Mouse (Mus musculus): Measurements from ENCODE around the gene Cckbr.
"Not testable (repeated sequence)": the region's sequence is repeated elsewhere in the genome, so short reads cannot be mapped to it uniquely, and the experiment has no call there.

Gene Cckbr

GRCm38 (mm10) chr7:105437979-105438772, 12.6 kb downstream of the Cckbr start:
- DNase-seq (ENCODE audit: low read depth, low spot score), result no peak

DNA sequence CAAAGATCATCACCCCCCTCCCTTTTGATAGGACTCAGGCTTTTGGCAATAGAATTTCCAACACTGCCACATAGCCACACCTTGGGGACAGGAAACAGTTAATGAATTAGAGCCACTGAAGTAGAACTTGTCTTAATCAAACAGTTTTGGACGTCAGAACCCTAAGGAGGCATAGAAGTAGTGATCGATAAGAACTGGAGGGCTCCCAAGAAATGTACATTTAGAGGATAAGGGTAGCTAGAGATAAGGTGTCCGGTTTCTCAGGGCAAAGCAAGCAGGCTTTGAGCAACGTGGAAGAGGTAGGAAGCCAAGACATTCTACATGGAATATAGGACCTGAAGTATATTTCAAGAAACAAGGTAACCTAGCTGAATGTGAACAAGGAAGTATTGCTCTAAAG, 15.9 kb downstream of the Cckbr start:
- DNase-seq (ENCODE audit: low read depth, low spot score), result no peak

GRCm38 (mm10) chr7:105445076-105445475, 19.5 kb downstream of the Cckbr start:
- no peak for DNase-seq (ENCODE audit: low read depth, low spot score)

DNA sequence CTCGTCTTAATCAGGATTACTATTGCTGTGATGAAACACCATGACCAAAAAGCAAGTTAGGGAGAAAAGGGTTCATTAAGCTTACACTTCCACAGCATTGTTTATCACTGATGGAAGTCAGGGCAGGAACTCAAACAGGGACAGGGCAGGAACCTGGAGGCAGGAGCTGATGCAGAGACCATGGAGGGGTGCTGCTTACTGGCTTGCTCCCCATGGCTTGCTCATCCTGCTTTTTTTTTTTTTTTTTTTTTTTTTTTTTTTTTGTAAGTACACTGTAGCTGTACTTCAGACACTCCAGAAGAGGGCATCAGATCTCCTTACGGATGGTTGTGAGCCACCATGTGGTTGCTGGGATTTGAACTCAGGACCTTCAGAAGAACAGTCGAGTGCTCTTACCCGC, 27.8 kb downstream of the Cckbr start:
- not testable (repeated sequence) for DNase-seq (ENCODE audit: low read depth, low spot score)

- DNase-seq (ENCODE audit: low read depth, low spot score), result peak; percentile 93
Observed at GRCm38 (mm10) chr7:105458546-105458945, 33.0 kb downstream of the Cckbr start.

- peak; percentile 58 for DNase-seq (ENCODE audit: low read depth, low spot score)
Observed at GRCm38 (mm10) chr7:105465505-105465904, 40.0 kb downstream of the Cckbr start.

- DNase-seq (ENCODE audit: low read depth, low spot score), result peak; percentile 40
Observed at GRCm38 (mm10) chr7:105472607-105473006, 47.1 kb downstream of the Cckbr start.

DNA sequence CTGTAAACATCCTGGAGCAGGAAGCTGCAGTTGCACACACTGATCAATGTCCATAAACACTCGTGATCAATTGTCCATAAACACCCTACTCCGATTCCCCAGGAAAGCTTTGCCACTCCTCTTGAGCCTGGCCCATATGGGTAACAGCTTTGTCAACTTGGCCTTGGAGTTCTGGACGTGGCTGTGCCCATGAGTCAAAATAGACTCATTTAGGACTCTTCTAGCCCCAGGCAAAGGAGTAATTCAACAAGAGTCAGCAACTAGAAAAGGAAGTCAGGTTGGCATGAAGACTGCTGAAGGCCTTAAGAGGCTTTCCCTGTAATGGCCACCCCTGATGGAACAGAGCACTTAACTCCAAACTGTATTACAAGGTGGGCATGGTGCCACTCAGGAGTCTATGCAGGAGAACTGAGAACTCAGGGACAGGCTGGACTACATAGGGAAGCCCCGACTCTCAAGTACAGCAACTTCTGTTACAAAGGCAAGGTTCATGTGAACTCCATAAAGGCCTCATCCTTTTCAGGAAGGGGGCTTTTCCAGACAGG, 49.3 kb downstream of the Cckbr start:
- DNase-seq (ENCODE audit: low read depth, low spot score), result peak; percentile 74

GRCm38 (mm10) chr7:105475396-105475949, 49.9 kb downstream of the Cckbr start:
- peak; percentile 61 for DNase-seq (ENCODE audit: low read depth, low spot score)

DNA sequence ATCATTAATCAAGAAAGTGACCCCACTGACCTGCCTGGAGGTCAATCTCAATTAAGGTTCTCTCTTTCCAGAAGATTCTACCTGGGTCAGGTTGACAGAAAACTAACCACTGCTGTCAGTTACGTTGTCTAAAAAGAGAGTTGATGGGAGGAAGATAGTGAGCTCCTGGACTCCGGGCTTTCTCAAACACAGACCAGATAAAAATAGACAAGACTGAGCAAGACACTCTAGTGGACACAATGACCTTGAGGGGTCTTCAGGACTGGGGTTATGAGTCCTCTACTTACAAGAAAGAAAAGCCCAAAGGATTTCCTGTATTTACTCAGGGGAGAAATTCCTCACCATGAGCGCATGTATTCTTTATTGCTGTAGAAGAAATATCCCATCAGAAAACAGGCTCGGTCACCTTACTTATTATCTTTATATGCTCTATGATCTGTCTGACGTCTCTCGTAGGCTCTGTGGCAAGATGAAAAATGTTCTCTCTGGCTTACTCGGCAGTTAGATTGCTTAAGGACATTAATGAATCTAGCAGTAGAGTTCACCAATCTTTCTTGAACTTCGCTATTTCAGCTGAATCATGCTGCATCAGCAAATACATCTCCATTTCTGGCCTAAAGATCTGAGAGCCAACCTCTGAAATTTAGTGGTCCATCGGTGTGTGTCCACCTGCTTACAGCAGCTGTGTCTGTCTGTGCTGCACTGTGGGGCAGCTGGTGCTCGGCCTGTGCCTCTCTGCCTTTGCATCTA, 51.3 kb downstream of the Cckbr start:
- no peak for DNase-seq (ENCODE audit: low read depth, low spot score)

GRCm38 (mm10) chr7:105477433-105477700, 51.8 kb downstream of the Cckbr start:
- no peak for DNase-seq (ENCODE audit: low read depth, low spot score)

- peak; percentile 83 for DNase-seq (ENCODE audit: low read depth, low spot score)
Observed at GRCm38 (mm10) chr7:105477841-105478240, 52.3 kb downstream of the Cckbr start.

- DNase-seq (ENCODE audit: low read depth, low spot score), result no peak
Observed at GRCm38 (mm10) chr7:105478344-105478743, 52.8 kb downstream of the Cckbr start.

DNA sequence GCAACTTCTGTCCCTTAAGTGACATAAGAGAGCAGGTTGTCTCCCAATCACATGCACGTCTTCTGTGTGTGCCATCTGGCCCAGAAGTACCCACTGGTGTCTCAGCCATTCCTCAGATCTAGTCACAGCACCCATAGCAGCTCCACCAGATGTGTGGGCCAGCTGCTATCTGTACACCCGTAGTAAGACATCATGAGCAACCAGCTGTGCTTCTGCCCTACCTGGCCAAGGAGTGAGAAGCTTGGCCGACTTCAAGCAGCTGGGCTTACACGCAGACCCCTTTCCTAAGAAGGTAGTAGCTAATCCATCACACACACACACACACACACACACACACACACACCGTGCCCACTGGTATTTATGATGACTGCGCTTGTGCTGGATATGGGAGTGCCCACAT, 53.7 kb downstream of the Cckbr start:
- no peak for DNase-seq (ENCODE audit: low read depth, low spot score)

- peak; percentile 58 for DNase-seq (ENCODE audit: low read depth, low spot score)
Observed at GRCm38 (mm10) chr7:105480081-105480480, 54.5 kb downstream of the Cckbr start.

GRCm38 (mm10) chr7:105480561-105481504, 55.3 kb downstream of the Cckbr start:
- DNase-seq (ENCODE audit: low read depth, low spot score), result peak; percentile 87

DNA sequence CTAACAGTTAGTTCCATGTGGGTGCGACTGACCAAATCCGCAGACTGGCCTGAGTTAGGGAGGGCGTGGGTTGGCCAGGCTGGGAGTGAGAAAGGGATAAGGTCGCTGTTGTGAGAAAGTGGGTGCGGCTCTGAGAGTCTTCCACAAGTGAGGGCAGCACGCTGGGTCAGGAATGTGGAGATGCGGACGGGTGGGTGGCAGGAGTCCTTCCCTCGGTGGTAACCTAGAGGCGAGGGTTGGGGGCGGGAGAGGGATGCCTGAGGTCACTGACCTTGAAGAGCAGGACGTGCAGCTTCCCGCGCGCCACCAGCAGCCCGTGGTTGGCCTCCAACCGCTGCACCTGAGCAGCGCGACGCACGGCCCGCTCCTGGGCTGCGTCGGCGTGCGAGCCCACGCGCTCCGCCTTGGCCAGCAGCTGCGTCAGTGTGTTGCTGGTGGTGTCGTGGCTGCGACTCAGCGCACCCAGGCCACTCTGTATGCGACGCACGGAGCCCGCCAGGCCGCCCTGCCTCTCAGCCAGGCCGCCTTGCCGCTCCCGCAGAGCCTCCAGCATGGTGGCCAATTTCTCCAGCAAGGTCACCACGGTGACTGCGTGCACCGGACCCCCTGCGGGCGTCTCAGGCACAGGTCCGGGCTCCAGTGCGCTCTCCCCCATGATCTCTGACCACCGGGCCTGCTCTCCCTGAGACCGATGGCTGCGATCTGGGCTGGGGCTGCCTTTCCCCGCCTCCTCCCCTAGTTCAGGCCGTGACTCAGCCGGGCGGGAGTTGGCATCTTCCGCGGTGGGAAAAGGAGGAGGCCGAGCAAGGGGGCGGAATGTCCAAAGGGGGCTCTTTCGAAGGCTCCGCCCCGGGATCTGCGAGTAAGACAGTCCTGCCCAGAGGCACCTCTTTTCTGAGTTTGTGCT, 56.2 kb downstream of the Cckbr start, which contains the start of gene Cavin3:
Gene Cavin3, minus strand, starts transcription at position 796 of the 907 bp plus-strand sequence.
- DNase-seq (ENCODE audit: low read depth, low spot score), result peak; percentile 96

DNA sequence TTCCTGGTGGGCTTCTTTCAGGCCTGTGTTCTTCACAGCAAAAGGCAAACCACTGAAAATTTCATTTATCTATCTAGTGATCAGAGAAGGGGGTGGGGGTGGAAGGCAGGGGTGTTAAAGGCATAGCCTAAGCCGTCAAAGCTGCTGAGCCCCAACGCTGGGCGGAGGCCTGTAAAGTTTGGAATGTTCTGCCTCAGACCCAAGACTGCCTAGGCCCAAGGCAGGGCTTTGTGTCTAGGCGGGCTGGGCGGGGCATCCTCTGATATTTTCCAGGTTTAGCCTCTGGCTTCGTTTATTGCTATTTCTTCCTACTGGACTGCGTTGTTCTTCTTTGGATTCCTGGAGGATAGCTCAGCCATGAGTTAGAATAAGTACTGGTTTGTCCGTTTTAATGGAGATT, 56.9 kb downstream of the Cckbr start:
- peak; percentile 91 for DNase-seq (ENCODE audit: low read depth, low spot score)

DNA sequence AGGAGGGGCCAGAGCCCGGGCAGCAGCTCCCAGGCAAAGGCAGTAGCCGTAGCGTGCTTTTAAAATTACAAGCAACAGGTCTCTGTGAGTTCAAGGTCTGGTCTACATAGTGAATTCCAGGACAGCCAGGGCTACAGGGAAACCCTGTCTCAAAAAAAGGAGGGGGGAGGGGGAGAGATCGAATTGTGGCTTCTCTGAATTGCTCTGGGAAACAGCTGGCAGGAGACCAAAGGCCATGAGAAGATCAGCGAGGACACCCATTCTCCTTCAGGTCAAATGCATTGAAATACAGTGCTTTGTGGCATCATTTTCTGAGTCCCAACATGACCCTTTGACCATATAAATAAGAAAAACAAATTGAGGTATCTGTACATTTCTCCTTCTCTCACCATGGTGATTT, 59.5 kb downstream of the Cckbr start:
- no peak for DNase-seq (ENCODE audit: low read depth, low spot score)

All from 3T3-L1 (cell line).